Mouse (Mus musculus) hindbrain, embryonic 11.5 days (tissue): ENCODE data around the gene Armc9. TPM values are rescaled to one million over a fixed set of nuclear protein-coding genes. Genes with fewer than 3 reads are reported as not detected.

Experiments used
- ATAC-seq: fragments of 200-750 bp; cut with Nextera tagmentation; 2 replicates; pipeline ENCODE4 v1.8.0; 2017; ENCODE audit warnings: mild to moderate bottlenecking, moderate TSS enrichment, moderate library complexity; ENCODE audit not compliant: low FRiP score
- DNase-seq: peaks from one replicate; pipeline ENCODE4 v3.0.0-alpha.2; 2015; ENCODE audit warnings: low spot score
- H3K27ac ChIP-seq: fragments of 300-500 bp; sonication (generic); 2 replicates; pipeline ENCODE4 v1.5.1; 2014; ENCODE audit warnings: mild to moderate bottlenecking, low read depth, low read length
- H3K27me3 ChIP-seq: fragments of 300-500 bp; sonication (generic); 2 replicates; pipeline ENCODE4 v1.6.1; 2014; ENCODE audit warnings: mild to moderate bottlenecking, low read length, moderate library complexity, mixed read lengths; ENCODE audit not compliant: control insufficient read depth, insufficient read depth
- H3K36me3 ChIP-seq: fragments of 300-500 bp; sonication (generic); 2 replicates; pipeline ENCODE4 v1.6.1; 2014; ENCODE audit warnings: mild to moderate bottlenecking, low read length, moderate library complexity, mixed read lengths; ENCODE audit not compliant: control insufficient read depth, insufficient read depth
- H3K4me1 ChIP-seq: fragments of 300-500 bp; sonication (generic); replicated peaks from 2 replicates; pipeline ENCODE4 v1.6.1; 2014; ENCODE audit warnings: low read length, mixed read lengths; ENCODE audit not compliant: control insufficient read depth, insufficient read depth
- H3K4me2 ChIP-seq: fragments of 300-500 bp; sonication (generic); replicated peaks from 2 replicates; pipeline ENCODE4 v1.6.1; 2014; ENCODE audit warnings: mild to moderate bottlenecking, low read depth, low read length
- H3K4me3 ChIP-seq: fragments of 300-500 bp; sonication (generic); 2 replicates; pipeline ENCODE4 v1.5.1; 2014; ENCODE audit warnings: low read depth, low read length
- H3K9ac ChIP-seq: fragments of 300-500 bp; sonication (generic); 2 replicates; pipeline ENCODE4 v1.6.1; 2014; ENCODE audit warnings: low read depth, low read length
- H3K9me3 ChIP-seq: fragments of 300-500 bp; sonication (generic); 2 replicates; pipeline ENCODE4 v1.6.1; 2016; ENCODE audit warnings: low read length; ENCODE audit not compliant: control insufficient read depth
- WGBS: fragments of 180-500 bp; shearing (Covaris S2); extraction: QIAGEN DNeasy Blood & Tissue Kit; methylation state at CpG from one replicate; pipeline ENCODE4 v1.1.7; 2014; 5-methylcytosine and 5-hydroxymethylcytosine counted together
- polyA plus RNA-seq: library from polyadenylated mRNA; unstranded; fragments of >200 nt; fragmentation: Nextera tagmentation; extraction: Ambion mirVana; gene quantifications from 2 replicates; pipeline ENCODE4 v1.2.1, GENCODE M21; 2014

Armc9 gene
- polyA plus RNA-seq, 1 experiment from 2014 or later: 33.9 TPM

- Histone ChIP-seq H3K4me3 (no peak overlapping the region), H3K36me3 (no peaks in the 10 kb centered on the region), H3K9ac (no peak overlapping the region), H3K4me1 (peaks cover 4% of the 10 kb centered on the region; the same call in 1 of the 2 replicates), H3K27ac (no peak overlapping the region), H3K9me3 (no peaks in the 10 kb centered on the region), H3K4me2 (no peak overlapping the region), H3K27me3 (no peaks in the 10 kb centered on the region)
- ATAC-seq (no peak), DNase-seq (no peak)
- WGBS: 85% methylated on average over 3 of the region's 3 CpGs
These were observed 1.5 kb downstream of the Armc9 start for GRCm38 (mm10) chr1:86156075-86156474.

DNA sequence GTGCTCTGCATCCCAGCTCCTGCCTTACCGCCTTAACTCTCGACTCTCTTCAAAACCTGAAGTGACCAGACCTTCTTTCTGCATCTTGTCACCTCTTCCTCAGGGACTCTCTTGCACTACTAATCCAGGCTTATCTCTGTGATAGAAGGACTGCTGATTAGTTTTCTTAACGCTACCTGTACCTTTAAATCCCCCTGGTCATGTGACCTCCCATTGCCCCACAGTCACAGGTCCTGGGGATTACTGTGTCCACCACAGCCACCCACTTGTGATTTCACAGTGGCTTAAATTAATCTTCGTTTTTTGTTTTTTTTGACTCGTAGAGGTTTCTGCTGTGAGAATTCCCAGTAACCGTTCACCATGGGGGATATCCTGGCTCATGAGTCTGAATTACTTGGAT, 2.0 kb downstream of the Armc9 start:
- Histone ChIP-seq H3K36me3 (no peaks in the 10 kb centered on the region), H3K9me3 (no peaks in the 10 kb centered on the region), H3K27me3 (no peaks in the 10 kb centered on the region), H3K9ac (no peak overlapping the region), H3K27ac (no peak overlapping the region), H3K4me1 (peaks cover 4% of the 10 kb centered on the region; the same call in 1 of the 2 replicates), H3K4me3 (no peak overlapping the region), H3K4me2 (no peak overlapping the region)
- DNase-seq (no peak), ATAC-seq (no peak)
- 88% methylated on average over 6 of the region's 6 CpGs for WGBS

DNA sequence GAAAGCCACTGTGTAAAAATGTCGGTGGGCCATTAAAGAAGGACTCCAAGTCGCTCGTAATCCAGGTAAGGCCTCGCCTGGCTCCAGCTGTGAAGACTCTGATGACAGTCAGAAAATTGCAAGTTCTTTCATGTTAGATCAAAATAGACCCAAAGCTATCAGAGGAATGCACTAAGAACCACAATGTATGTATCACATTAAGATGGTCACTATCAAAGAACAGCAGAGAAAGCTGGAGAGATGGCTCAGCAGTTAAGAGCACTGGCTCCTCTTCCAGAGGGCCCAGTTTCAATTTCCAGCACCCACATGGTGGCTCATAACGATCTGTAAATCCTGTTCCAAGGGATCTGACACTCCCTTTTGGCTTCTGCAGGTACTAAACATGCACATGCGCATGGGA, 5.5 kb downstream of the Armc9 start:
- Histone ChIP-seq H3K4me3 (no peak overlapping the region), H3K9me3 (no peaks in the 10 kb centered on the region), H3K27me3 (no peaks in the 10 kb centered on the region), H3K27ac (no peak overlapping the region), H3K36me3 (peaks cover 3% of the 10 kb centered on the region; the same call in 1 of the 2 replicates), H3K4me2 (no peak overlapping the region), H3K4me1 (peaks cover 4% of the 10 kb centered on the region; the same call in 1 of the 2 replicates), H3K9ac (no peak overlapping the region)
- 88% methylated on average over 6 of the region's 6 CpGs for WGBS
- ATAC-seq: no peak
- no peak for DNase-seq

- Histone ChIP-seq H3K4me1 (no peaks in the 10 kb centered on the region), H3K27ac (no peak overlapping the region), H3K9me3 (no peaks in the 10 kb centered on the region), H3K36me3 (peaks cover 3% of the 10 kb centered on the region; the same call in 1 of the 2 replicates), H3K27me3 (no peaks in the 10 kb centered on the region), H3K4me2 (no peak overlapping the region), H3K4me3 (no peak overlapping the region), H3K9ac (no peak overlapping the region)
- DNase-seq (no peak), ATAC-seq (no peak)
- WGBS: 92% methylated on average over 5 of the region's 5 CpGs
These were observed 5.9 kb downstream of the Armc9 start for GRCm38 (mm10) chr1:86160479-86160878.

DNA sequence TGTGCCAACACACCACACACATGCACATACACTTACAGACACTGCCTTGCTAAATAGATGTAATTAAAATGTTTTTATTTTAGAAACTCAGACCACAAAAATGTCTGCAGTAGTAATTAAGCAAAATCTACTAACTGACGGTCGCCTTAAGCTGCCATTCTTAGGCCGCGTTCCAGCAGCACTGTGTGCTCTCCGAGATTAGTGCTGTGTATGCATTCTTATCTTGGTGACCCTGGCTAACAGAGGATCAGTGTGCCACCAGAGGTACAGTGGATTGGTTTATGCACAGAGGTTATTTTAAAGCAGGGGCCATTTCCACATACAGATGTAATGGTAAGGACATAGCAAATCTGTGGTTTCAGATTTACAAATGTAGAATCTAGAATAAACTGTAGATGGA, 6.5 kb downstream of the Armc9 start:
- no peak for DNase-seq
- peaks cover 3% of the 10 kb centered on the region; the same call in 1 of the 2 replicates for H3K36me3 ChIP-seq
- H3K27me3 ChIP-seq: no peaks in the 10 kb centered on the region

GRCm38 (mm10) chr1:86174602-86175001, 20.0 kb downstream of the Armc9 start:
- Histone ChIP-seq H3K9ac (no peak overlapping the region), H3K36me3 (no peaks in the 10 kb centered on the region; the same call in 1 of the 2 replicates), H3K27ac (no peak overlapping the region), H3K4me1 (no peaks in the 10 kb centered on the region), H3K27me3 (no peaks in the 10 kb centered on the region), H3K4me3 (no peak overlapping the region), H3K9me3 (no peaks in the 10 kb centered on the region), H3K4me2 (no peak overlapping the region)
- ATAC-seq (no peak), DNase-seq (no peak)
- 97% methylated on average over 5 of the region's 5 CpGs for WGBS

More for the DNA sequence above, 6.5 kb downstream of the Armc9 start:
- Histone ChIP-seq H3K9me3 (no peaks in the 10 kb centered on the region), H3K4me3 (no peak overlapping the region), H3K27ac (no peak overlapping the region), H3K4me1 (no peaks in the 10 kb centered on the region), H3K4me2 (no peak overlapping the region), H3K9ac (no peak overlapping the region)
- WGBS: 96% methylated on average over 5 of the region's 5 CpGs
- no peak for ATAC-seq

GRCm38 (mm10) chr1:86176066-86176465, 21.5 kb downstream of the Armc9 start:
- no peak overlapping the region for H3K4me2 ChIP-seq
- no peaks in the 10 kb centered on the region for H3K4me1 ChIP-seq
- no peak overlapping the region for H3K9ac ChIP-seq
- H3K9me3 ChIP-seq: no peaks in the 10 kb centered on the region
- 57% methylated on average over 2 of the region's 2 CpGs for WGBS
- no peaks in the 10 kb centered on the region; the same call in 1 of the 2 replicates for H3K36me3 ChIP-seq
- H3K27ac ChIP-seq: no peak overlapping the region
- no peak for ATAC-seq
- DNase-seq: no peak
- no peak overlapping the region for H3K4me3 ChIP-seq
- H3K27me3 ChIP-seq: no peaks in the 10 kb centered on the region

DNA sequence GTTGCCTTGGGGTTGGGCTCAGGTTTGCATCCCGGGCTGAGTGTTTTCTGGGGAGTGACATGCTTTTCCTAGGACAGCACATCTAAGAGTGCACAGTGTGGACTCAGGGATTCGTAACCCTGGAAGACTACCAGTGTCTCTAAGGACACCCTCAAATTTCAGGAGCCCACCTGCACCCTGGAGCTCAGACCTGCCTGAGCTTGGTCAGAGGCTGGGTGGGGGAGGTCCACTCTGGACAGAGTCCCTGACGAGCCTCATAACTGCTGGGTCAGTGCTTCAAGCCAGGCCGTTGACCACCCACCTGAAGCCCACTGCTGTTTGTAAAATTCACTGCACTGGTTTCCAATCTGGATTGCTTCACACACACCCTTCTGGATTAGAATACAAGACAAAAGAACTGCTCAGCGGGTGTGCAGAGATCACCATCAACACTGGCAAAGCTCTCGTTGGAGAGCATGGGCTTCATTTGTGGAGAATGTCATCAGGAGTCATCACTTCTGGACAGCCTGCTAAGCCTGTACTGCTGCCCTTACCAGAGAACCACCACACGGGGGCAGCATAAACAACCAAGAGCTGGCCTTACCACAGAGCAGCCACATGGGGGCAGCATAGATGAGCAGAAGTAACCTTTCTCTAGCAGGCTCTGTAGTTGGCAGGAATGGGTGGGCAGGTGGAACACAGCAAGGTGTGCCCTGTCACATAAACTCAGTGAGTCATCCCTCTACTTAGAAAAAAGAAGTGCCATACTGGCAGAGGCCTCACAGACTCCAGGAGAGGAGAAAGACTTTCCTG, 24.1 kb downstream of the Armc9 start:
- Histone ChIP-seq H3K4me2 (no peak overlapping the region), H3K27me3 (no peaks in the 10 kb centered on the region), H3K9me3 (no peaks in the 10 kb centered on the region), H3K4me3 (no peak overlapping the region), H3K4me1 (no peaks in the 10 kb centered on the region), H3K36me3 (no peaks in the 10 kb centered on the region), H3K9ac (no peak overlapping the region), H3K27ac (no peak overlapping the region)
- peak; percentile 71 for ATAC-seq
- peak; percentile 92 for DNase-seq
- 48% methylated on average over 7 of the region's 7 CpGs for WGBS
